Mouse (Mus musculus) cerebellum, adult 2 months (tissue): Measurements from ENCODE around the gene Apcs. TPM values are rescaled to one million over a fixed set of nuclear protein-coding genes. Genes with fewer than 3 reads are reported as not detected.

Source experiments
- DNase-seq, 2 experiments: peaks; one replicate each; pipeline ENCODE4 v3.0.0; 2021
- H3K27ac ChIP-seq: fragments of 200-500 bp; 2 replicates; pipeline ENCODE4 v1.5.1; 2012; ENCODE audit warnings: low read length, control low read depth, inconsistent platforms; ENCODE audit not compliant: insufficient read depth
- H3K27me3 ChIP-seq: fragments of 200-500 bp; 2 replicates; pipeline ENCODE4 v1.6.1; 2012; ENCODE audit warnings: inconsistent platforms, mild to moderate bottlenecking, low read length, moderate library complexity; ENCODE audit not compliant: control insufficient read depth, insufficient read depth
- H3K4me1 ChIP-seq: fragments of 200-500 bp; 2 replicates; pipeline ENCODE4 v1.6.1; 2011; ENCODE audit warnings: low read length; ENCODE audit not compliant: control insufficient read depth, insufficient read depth
- H3K4me3 ChIP-seq: fragments of 200-500 bp; replicated peaks from 2 replicates; pipeline ENCODE3; 2011; ENCODE audit warnings: mild to moderate bottlenecking, low read depth, low read length, control low read depth; ENCODE audit not compliant: insufficient read depth
- CTCF ChIP-seq: fragments of 200-500 bp; IDR thresholded peaks from 2 replicates; pipeline ENCODE4 v1.5.1; 2011; ENCODE audit warnings: low read depth, mild to moderate bottlenecking, control low read depth, low read length, moderate library complexity, borderline replicate concordance; ENCODE audit not compliant: insufficient read depth
- POLR2A ChIP-seq: fragments of 200-500 bp; IDR thresholded peaks from 2 replicates; pipeline ENCODE4 v1.6.1; 2011; ENCODE audit warnings: low read length, control low read depth, borderline replicate concordance; ENCODE audit not compliant: insufficient read depth
- WGBS: fragments of 180-500 bp; shearing (Covaris S2); methylation state at CpG from one replicate; pipeline ENCODE4 v1.1.7; 2018; 5-methylcytosine and 5-hydroxymethylcytosine counted together
- polyA plus RNA-seq: library from polyadenylated mRNA; depleted of rRNA; stranded (reverse); fragments of >200 nt; gene quantifications from 2 replicates; pipeline ENCODE4 v1.2.3, GENCODE M21; 2012; rRNA removed

The Apcs gene
- polyA plus RNA-seq, 1 experiment, result not detected

DNA sequence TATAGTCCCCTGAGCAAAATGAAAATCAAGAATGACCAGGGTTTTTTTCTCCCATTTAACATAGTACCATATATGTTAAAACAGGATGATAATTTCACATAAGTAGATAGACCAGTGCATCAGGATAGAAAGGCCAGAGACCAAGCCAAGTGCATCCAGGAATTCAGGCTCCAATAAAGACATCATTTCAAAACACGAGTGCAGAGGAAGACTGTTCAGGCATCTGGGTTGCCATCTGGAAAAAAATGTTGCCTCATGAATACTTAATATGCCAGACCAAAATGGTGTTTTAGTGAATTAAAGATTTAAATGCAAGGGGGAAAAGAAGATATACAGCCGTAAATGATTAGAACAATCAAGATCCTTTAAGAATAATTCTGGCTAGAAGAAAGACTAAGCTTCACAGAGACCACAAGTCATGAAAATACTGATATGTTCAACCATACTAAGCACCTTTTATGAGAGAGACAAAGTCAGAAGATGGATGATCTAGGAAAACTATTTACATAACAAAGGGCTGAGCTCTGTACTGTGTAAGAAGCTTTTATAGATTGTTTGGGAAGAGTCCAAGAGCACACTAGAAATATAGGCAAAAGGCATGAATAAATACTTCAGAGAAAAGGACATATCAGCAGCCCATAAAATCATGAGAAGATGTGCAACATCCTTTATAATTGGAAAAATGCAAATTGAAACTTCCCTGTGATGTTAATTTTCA lies 47.6 kb downstream of the Apcs start:
- TF ChIP-seq POLR2A (no peak), CTCF (no peak)

More for the DNA sequence above, 47.6 kb downstream of the Apcs start:
- H3K27me3 ChIP-seq, result no peaks in the 10 kb centered on the region
- 42% methylated on average over 2 of the region's 2 CpGs for WGBS
- H3K4me3 ChIP-seq, result no peak overlapping the region
- DNase-seq, result no peak
- H3K27ac ChIP-seq, result no peak overlapping the region
- H3K4me1 ChIP-seq, result no peaks in the 10 kb centered on the region

Other genes with a start within 250 kb of the Apcs start
- gene Crp, start 197.0 kb downstream of the Apcs start, polyA plus RNA-seq, result not detected in 2 replicates
- gene Olfr16, start 55.4 kb upstream of the Apcs start, polyA plus RNA-seq, result not detected in 2 replicates
- not detected in 2 replicates for gene Olfr1408, start 242.3 kb upstream of the Apcs start, polyA plus RNA-seq